Comparison of ENCODE assay signal across 8 mouse cellular contexts in genomic region chr4:122887336-122887735, GRCm38 (mm10). TPM values are rescaled to one million over a fixed set of nuclear protein-coding genes. Genes with fewer than 3 reads are reported as not detected.
DNase-seq lines count a peak whose midpoint lies in the region; ATAC-seq and TF ChIP-seq lines count a peak whose summit lies in the region.

No protein-coding gene starts in this region.

- TF ChIP-seq CTCF in MEL (IDR thresholded peaks at IDR 0.05 in 2 of 3, conservative IDR thresholded peaks at IDR 0.05 in 1 of 3; ENCODE audit: control insufficient read depth in 1 of 3, insufficient read depth in 1 of 3, low read depth in 2 of 3, low read length in 3 of 3, poor library complexity in 1 of 3, severe bottlenecking in 1 of 3), result no peak

- no peak for TF ChIP-seq EP300 in MEL (IDR thresholded peaks at IDR 0.05; ENCODE audit: low read depth in 1 of 2, low read length in 2 of 2)

- H3K4me3 ChIP-seq in heart, embryonic 11.5 days (ENCODE audit: low read depth, low read length), result no peak overlapping the region
- peak overlapping the region in 1 of 2 experiments; percentile 77; a peak in 2 of 4 replicates for H3K4me3 ChIP-seq in MEL (ENCODE audit: control insufficient read depth in 1 of 2, insufficient read depth in 1 of 2, low read depth in 2 of 2, low read length in 2 of 2)
- no peak overlapping the region; the same call in 1 of the 2 replicates for H3K4me3 ChIP-seq in hindbrain, embryonic 11.5 days (ENCODE audit: low read depth, low read length)
- H3K4me3 ChIP-seq in midbrain, embryonic 10.5 days, result peak overlapping the region; percentile 77

- H3K4me2 ChIP-seq in heart, embryonic 11.5 days, result peak overlapping the region; percentile 91
- H3K4me2 ChIP-seq in hindbrain, embryonic 11.5 days (replicated peaks; ENCODE audit: low read depth, low read length), result peak overlapping the region; percentile 93; the same call in 1 of the 2 replicates

- no peak for DNase-seq in heart, adult 18-20 months
- DNase-seq in MEL (ENCODE audit: low read depth, low spot score), result no peak
- DNase-seq in hindbrain, embryonic 11.5 days (ENCODE audit: low spot score), result no peak
- no peak for DNase-seq in midbrain, embryonic 10.5 days (ENCODE audit: low spot score)
- no peak for DNase-seq in right cerebral cortex, postnatal 14 days
- no peak for DNase-seq in ovary, postnatal 10 days (ENCODE audit: low spot score)
- no peak for DNase-seq in kidney, adult 11 months

- peak overlapping the region; percentile 94; the same call in 1 of the 2 replicates for H3K9ac ChIP-seq in heart, embryonic 11.5 days (ENCODE audit: low read depth, low read length)
- peak overlapping the region; percentile 86 for H3K9ac ChIP-seq in MEL (ENCODE audit: control insufficient read depth, low read depth, low read length, poor library complexity, severe bottlenecking)
- peak overlapping the region; percentile 85 for H3K9ac ChIP-seq in hindbrain, embryonic 11.5 days (ENCODE audit: low read depth, low read length)

- H3K36me3 ChIP-seq in heart, embryonic 11.5 days (ENCODE audit: control insufficient read depth, insufficient read depth, low read length), result no peaks in the 10 kb centered on the region
- H3K36me3 ChIP-seq in MEL (ENCODE audit: control insufficient read depth in 1 of 2, insufficient read depth in 2 of 2, low read length in 2 of 2), result peaks cover 0 to 22% of the 10 kb centered on the region in 2 experiments; a peak in 2 of 4 replicates
- H3K36me3 ChIP-seq in hindbrain, embryonic 11.5 days (ENCODE audit: control insufficient read depth, insufficient read depth, low read length), result no peaks in the 10 kb centered on the region
- H3K36me3 ChIP-seq in midbrain, embryonic 10.5 days, result peaks cover 1% of the 10 kb centered on the region; the same call in 1 of the 2 replicates

- peaks cover 25% of the 10 kb centered on the region for H3K79me2 ChIP-seq in MEL (ENCODE audit: control insufficient read depth, insufficient read depth, low read length, poor library complexity)

- WGBS in heart, embryonic 11.5 days (ENCODE audit: insufficient replicate concordance), result 75% methylated on average over 2 of the region's 2 CpGs
- 71% methylated on average over 2 of the region's 2 CpGs for WGBS in hindbrain, embryonic 11.5 days
- WGBS in midbrain, embryonic 10.5 days, result 80% methylated on average over 2 of the region's 2 CpGs

- peak overlapping the region; percentile 100 for H3K27ac ChIP-seq in heart, embryonic 11.5 days (ENCODE audit: low read depth, low read length)
- H3K27ac ChIP-seq in MEL (ENCODE audit: control insufficient read depth, low read depth, low read length), result peak overlapping the region; percentile 95; the same call in 1 of the 2 replicates
- H3K27ac ChIP-seq in hindbrain, embryonic 11.5 days (ENCODE audit: low read depth, low read length), result peak overlapping the region; percentile 99; the same call in 1 of the 2 replicates
- H3K27ac ChIP-seq in midbrain, embryonic 10.5 days (replicated peaks), result peak overlapping the region; percentile 93

- peaks cover 17% of the 10 kb centered on the region for H3K4me1 ChIP-seq in heart, embryonic 11.5 days (ENCODE audit: control insufficient read depth, insufficient read depth, low read length)
- peaks cover 10 to 22% of the 10 kb centered on the region in 2 experiments for H3K4me1 ChIP-seq in MEL (ENCODE audit: control insufficient read depth in 1 of 2, insufficient read depth in 2 of 2, low read length in 2 of 2)
- H3K4me1 ChIP-seq in hindbrain, embryonic 11.5 days (replicated peaks; ENCODE audit: control insufficient read depth, insufficient read depth, low read length), result 0 out of 2 replicates have a peak, but pooled peaks cover 9% of the 10 kb centered on the region
- H3K4me1 ChIP-seq in midbrain, embryonic 10.5 days, result peaks cover 42% of the 10 kb centered on the region

- no peak for TF ChIP-seq POLR2A in MEL (IDR thresholded peaks at IDR 0.05; ENCODE audit: control insufficient read depth in 1 of 2, insufficient read depth in 1 of 2, low read depth in 1 of 2, low read length in 2 of 2, poor library complexity in 1 of 2)

- H3K27me3 ChIP-seq in heart, embryonic 11.5 days (ENCODE audit: control insufficient read depth, insufficient read depth, low read length), result no peaks in the 10 kb centered on the region
- H3K27me3 ChIP-seq in MEL (ENCODE audit: control insufficient read depth in 1 of 2, insufficient read depth in 2 of 2, low read length in 2 of 2), result no peaks in the 10 kb centered on the region
- no peaks in the 10 kb centered on the region for H3K27me3 ChIP-seq in hindbrain, embryonic 11.5 days (ENCODE audit: control insufficient read depth, insufficient read depth, low read length)
- no peaks in the 10 kb centered on the region for H3K27me3 ChIP-seq in midbrain, embryonic 10.5 days (ENCODE audit: low read depth, poor library complexity, severe bottlenecking)

- no peak for ATAC-seq in heart, embryonic 11.5 days (replicated peaks; ENCODE audit: insufficient number of reproducible peaks, low FRiP score, low TSS enrichment)
- no peak for ATAC-seq in hindbrain, embryonic 11.5 days (ENCODE audit: low FRiP score)

- no peaks in the 10 kb centered on the region for H3K9me3 ChIP-seq in heart, embryonic 11.5 days (replicated peaks; ENCODE audit: control insufficient read depth, low read length)
- H3K9me3 ChIP-seq in MEL (replicated peaks; ENCODE audit: insufficient read depth, low read length), result no peaks in the 10 kb centered on the region
- no peaks in the 10 kb centered on the region for H3K9me3 ChIP-seq in hindbrain, embryonic 11.5 days (ENCODE audit: control insufficient read depth, low read length)
- H3K9me3 ChIP-seq in midbrain, embryonic 10.5 days (replicated peaks), result no peaks in the 10 kb centered on the region

- TF ChIP-seq RAD21 in MEL (IDR thresholded peaks at IDR 0.05; ENCODE audit: low read depth, low read length), result no peak

TF ChIP-seq in MEL, 35 proteins besides CTCF, POLR2A, EP300 and RAD21:
- TF ChIP-seq USF1 (IDR thresholded peaks at IDR 0.05; ENCODE audit: low read depth, low read length), result no peak
- no peak for TF ChIP-seq ZNF384 (IDR thresholded peaks at IDR 0.05; ENCODE audit: low read depth, low read length)
- no peak for TF ChIP-seq MYB (IDR thresholded peaks at IDR 0.05; ENCODE audit: low read depth, low read length)
- TF ChIP-seq KAT2A (conservative IDR thresholded peaks at IDR 0.05; ENCODE audit: low read depth, low read length), result no peak
- TF ChIP-seq CHD1 (IDR thresholded peaks at IDR 0.05; ENCODE audit: low read depth, low read length), result no peak
- TF ChIP-seq SMC3 (IDR thresholded peaks at IDR 0.05; ENCODE audit: low read depth, low read length), result no peak
- no peak for TF ChIP-seq POLR2AphosphoS2 (IDR thresholded peaks at IDR 0.05; ENCODE audit: low read length)
- TF ChIP-seq NELFE (IDR thresholded peaks at IDR 0.05; ENCODE audit: low read depth, low read length), result no peak
- no peak for TF ChIP-seq POLR2AphosphoS5 (IDR thresholded peaks at IDR 0.05; ENCODE audit: borderline replicate concordance, low read depth, low read length)
- TF ChIP-seq MXI1 (IDR thresholded peaks at IDR 0.05; ENCODE audit: low read depth, low read length), result no peak
- TF ChIP-seq RCOR1 (IDR thresholded peaks at IDR 0.05; ENCODE audit: low read depth, low read length), result no peak
- no peak for TF ChIP-seq TBP (IDR thresholded peaks at IDR 0.05; ENCODE audit: low read depth, low read length)
- TF ChIP-seq MYC (IDR thresholded peaks at IDR 0.05; ENCODE audit: low read depth, low read length), result no peak
- no peak for TF ChIP-seq ETS1 (IDR thresholded peaks at IDR 0.05; ENCODE audit: low read depth, low read length)
- no peak for TF ChIP-seq BHLHE40 (IDR thresholded peaks at IDR 0.05; ENCODE audit: borderline replicate concordance, low read depth, low read length)
- no peak for TF ChIP-seq SIN3A (IDR thresholded peaks at IDR 0.05; ENCODE audit: low read length)
- TF ChIP-seq ELF1 (IDR thresholded peaks at IDR 0.05; ENCODE audit: low read depth, low read length), result no peak
- no peak for TF ChIP-seq TAL1 (IDR thresholded peaks at IDR 0.05; ENCODE audit: low read length)
- TF ChIP-seq TCF12 (IDR thresholded peaks at IDR 0.05; ENCODE audit: low read depth, low read length), result no peak
- TF ChIP-seq GATA1 (IDR thresholded peaks at IDR 0.05; ENCODE audit: low read depth, low read length), result no peak

RNA-seq across cellular contexts. Expression of gene Cap1, which starts 1.5 kb away (rescaled TPM):
- 54.1 and 54.8 TPM in 2 replicates for polyA plus RNA-seq in heart, embryonic 11.5 days (2014; fragmentation: Nextera tagmentation; extraction: Ambion mirVana)
- total RNA-seq in heart, adult 18-20 months (2021), result 10 to 100 TPM; 46.3 to 52.7 TPM
- total RNA-seq in MEL (2012; rRNA removed), result 68.3 and 82.3 TPM in 2 replicates
- polyA plus RNA-seq in MEL (2012; ENCODE audit: insufficient read depth in 1 of 2, insufficient read length in 2 of 2, low read depth in 1 of 2, low replicate concordance in 2 of 2, missing spikeins in 1 of 2), result 100 to 1,000 TPM in 1 of 2 experiments, not detected in 1; 134 TPM
- 71.5 and 73.4 TPM in 2 replicates for polyA plus RNA-seq in hindbrain, embryonic 11.5 days (2014; fragmentation: Nextera tagmentation; extraction: Ambion mirVana)
- 69.4 and 79.4 TPM in 2 replicates for polyA plus RNA-seq in midbrain, embryonic 10.5 days (2016; fragmentation: Nextera tagmentation; extraction: Ambion mirVana)

RNA-seq across cellular contexts. Expression of gene Ppt1, which starts 51.3 kb away (rescaled TPM):
- 61.8 and 66.4 TPM in 2 replicates for polyA plus RNA-seq in heart, embryonic 11.5 days (2014; fragmentation: Nextera tagmentation; extraction: Ambion mirVana)
- total RNA-seq in heart, adult 18-20 months (2021), result 10 to 100 TPM; 43.0 to 44.9 TPM
- total RNA-seq in MEL (2012; rRNA removed), result 12.5 and 13.1 TPM in 2 replicates
- polyA plus RNA-seq in MEL (2012; ENCODE audit: insufficient read depth in 1 of 2, insufficient read length in 2 of 2, low read depth in 1 of 2, low replicate concordance in 2 of 2, missing spikeins in 1 of 2), result 10 to 100 TPM in 1 of 2 experiments, not detected in 1; 19.9 TPM
- 65.5 and 73.1 TPM in 2 replicates for polyA plus RNA-seq in hindbrain, embryonic 11.5 days (2014; fragmentation: Nextera tagmentation; extraction: Ambion mirVana)
- polyA plus RNA-seq in midbrain, embryonic 10.5 days (2016; fragmentation: Nextera tagmentation; extraction: Ambion mirVana), result 64.7 and 69.3 TPM in 2 replicates
